Mouse (Mus musculus): ENCODE measurements at regions not wholly inside any gene's neighbourhood (a gene's known extent, or its start where the extent isn't known, plus 50 kb on each side); places are given as distances from the start of the nearest gene placed in this dataset.

DNA sequence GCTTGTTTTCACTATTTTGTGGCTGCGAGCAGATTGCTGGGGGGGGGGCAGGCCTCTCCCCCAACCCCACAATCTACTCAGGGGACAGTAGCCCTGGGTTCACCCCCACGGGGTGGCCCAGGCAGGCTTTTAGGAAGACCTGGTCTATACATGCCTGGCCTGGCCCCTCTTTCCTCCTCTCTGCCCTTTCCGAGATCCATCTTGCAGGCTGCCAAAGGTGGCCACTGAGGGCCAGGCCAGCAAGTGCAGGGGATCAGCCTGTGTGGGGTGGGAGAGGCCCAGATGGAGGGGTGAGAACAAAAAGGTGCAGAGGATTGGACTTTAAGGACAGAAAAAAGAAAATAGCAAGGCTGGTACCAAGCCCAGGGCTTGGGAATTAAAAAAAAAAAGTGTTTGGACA, 111.2 kb upstream of the Lemd2 start:
- no peak for TF ChIP-seq POLR2A (IDR thresholded peaks at IDR 0.05; ENCODE audit: low read depth, low read length)
- TF ChIP-seq CTCF (IDR thresholded peaks at IDR 0.05; ENCODE audit: borderline replicate concordance, insufficient read depth, low read length), result no peak

Measured in embryonic fibroblast, embryonic 13.5 days (primary cell).